Mouse (Mus musculus): ENCODE measurements around the gene Pprc1. TPM values are rescaled to one million over a fixed set of nuclear protein-coding genes. Genes with fewer than 3 reads are reported as not detected.

Gene Pprc1
- polyA plus RNA-seq, 1 experiment from 2014 or later: 61.3 TPM

- 95% methylated on average over 8 of the region's 8 CpGs for WGBS
- peaks cover 27% of the 10 kb centered on the region for H3K36me3 ChIP-seq (ENCODE audit: control insufficient read depth, insufficient read depth, low read length)
- H3K27ac ChIP-seq (ENCODE audit: low read depth, low read length): no peak overlapping the region
- no peaks in the 10 kb centered on the region for H3K27me3 ChIP-seq (ENCODE audit: control insufficient read depth, insufficient read depth, low read length)
- no peak overlapping the region for H3K9ac ChIP-seq (ENCODE audit: low read length)
- H3K4me1 ChIP-seq (replicated peaks; ENCODE audit: control insufficient read depth, insufficient read depth, low read length): no peaks in the 10 kb centered on the region
- no peak overlapping the region for H3K4me2 ChIP-seq (ENCODE audit: low read depth, low read length, severe bottlenecking)
- H3K4me3 ChIP-seq (ENCODE audit: low read depth, low read length): no peak overlapping the region
- no peak for ATAC-seq (replicated peaks; ENCODE audit: low FRiP score)
- no peaks in the 10 kb centered on the region for H3K9me3 ChIP-seq (ENCODE audit: control insufficient read depth, low read length)
- DNase-seq (ENCODE audit: low spot score): peak; percentile 51
Measured at GRCm38 (mm10) chr19:46085185-46085584, 40.5 kb downstream of the Pprc1 start.

DNA sequence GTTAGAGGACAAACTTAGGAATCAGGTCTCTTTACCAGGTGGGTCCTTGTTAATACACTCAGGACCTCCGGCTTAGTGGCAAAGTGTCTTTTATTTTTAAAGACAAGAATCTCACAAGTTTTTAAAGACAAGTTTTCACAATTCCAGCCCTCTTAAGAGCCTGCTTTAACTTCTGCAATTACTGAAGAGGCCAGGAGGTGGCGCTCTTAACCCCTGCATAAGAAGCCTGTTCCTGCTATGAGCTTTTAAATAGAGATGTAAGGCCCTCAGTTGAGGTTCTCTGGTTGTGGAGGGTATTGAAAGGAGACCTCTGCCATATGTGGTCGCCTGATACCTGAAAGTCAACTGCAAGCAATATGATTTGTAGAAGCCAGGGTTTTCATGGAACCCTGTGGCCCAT, 41.7 kb downstream of the Pprc1 start:
- ATAC-seq (replicated peaks; ENCODE audit: low FRiP score): no peak

GRCm38 (mm10) chr19:46087871-46088270, 43.2 kb downstream of the Pprc1 start:
- H3K9me3 ChIP-seq (ENCODE audit: control insufficient read depth, low read length): no peaks in the 10 kb centered on the region
- H3K4me2 ChIP-seq (ENCODE audit: low read depth, low read length, severe bottlenecking): no peak overlapping the region
- no peak overlapping the region for H3K4me3 ChIP-seq (ENCODE audit: low read depth, low read length)
- ATAC-seq (replicated peaks; ENCODE audit: low FRiP score): no peak
- H3K27ac ChIP-seq (ENCODE audit: low read depth, low read length): no peak overlapping the region
- no peaks in the 10 kb centered on the region for H3K4me1 ChIP-seq (replicated peaks; ENCODE audit: control insufficient read depth, insufficient read depth, low read length)
- H3K9ac ChIP-seq (ENCODE audit: low read length): no peak overlapping the region
- 89% methylated on average over 7 of the region's 7 CpGs for WGBS
- H3K27me3 ChIP-seq (ENCODE audit: control insufficient read depth, insufficient read depth, low read length): no peaks in the 10 kb centered on the region
- H3K36me3 ChIP-seq (ENCODE audit: control insufficient read depth, insufficient read depth, low read length): peaks cover 15% of the 10 kb centered on the region
- DNase-seq (ENCODE audit: low spot score): peak; percentile 45

More for the DNA sequence above, 41.7 kb downstream of the Pprc1 start:
- Histone ChIP-seq H3K27ac (ENCODE audit: low read depth, low read length) (no peak overlapping the region), H3K36me3 (ENCODE audit: control insufficient read depth, insufficient read depth, low read length) (peaks cover 25% of the 10 kb centered on the region), H3K27me3 (ENCODE audit: control insufficient read depth, insufficient read depth, low read length) (no peaks in the 10 kb centered on the region), H3K9me3 (ENCODE audit: control insufficient read depth, low read length) (no peaks in the 10 kb centered on the region), H3K4me3 (ENCODE audit: low read depth, low read length) (no peak overlapping the region), H3K4me1 (replicated peaks; ENCODE audit: control insufficient read depth, insufficient read depth, low read length) (no peaks in the 10 kb centered on the region), H3K9ac (ENCODE audit: low read length) (no peak overlapping the region), H3K4me2 (ENCODE audit: low read depth, low read length, severe bottlenecking) (no peak overlapping the region)
- peak; percentile 71 for DNase-seq (ENCODE audit: low spot score)
- WGBS: 56% methylated on average over 3 of the region's 3 CpGs

GRCm38 (mm10) chr19:46091641-46092040, 47.0 kb downstream of the Pprc1 start:
- Histone ChIP-seq H3K4me1 (replicated peaks; ENCODE audit: control insufficient read depth, insufficient read depth, low read length) (no peaks in the 10 kb centered on the region), H3K4me3 (ENCODE audit: low read depth, low read length) (no peak overlapping the region), H3K4me2 (ENCODE audit: low read depth, low read length, severe bottlenecking) (no peak overlapping the region), H3K9ac (ENCODE audit: low read length) (no peak overlapping the region), H3K9me3 (ENCODE audit: control insufficient read depth, low read length) (no peaks in the 10 kb centered on the region), H3K27me3 (ENCODE audit: control insufficient read depth, insufficient read depth, low read length) (no peaks in the 10 kb centered on the region), H3K36me3 (ENCODE audit: control insufficient read depth, insufficient read depth, low read length) (no peaks in the 10 kb centered on the region), H3K27ac (ENCODE audit: low read depth, low read length) (no peak overlapping the region)
- no peak for DNase-seq (ENCODE audit: low spot score)
- WGBS: 95% methylated on average over 4 of the region's 4 CpGs
- ATAC-seq (replicated peaks; ENCODE audit: low FRiP score): no peak

- WGBS: 86% methylated on average over 2 of the region's 2 CpGs
Measured at GRCm38 (mm10) chr19:46094144-46094543, 49.5 kb downstream of the Pprc1 start.

GRCm38 (mm10) chr19:46095291-46095690, 50.6 kb downstream of the Pprc1 start:
- no peak for ATAC-seq (replicated peaks; ENCODE audit: low FRiP score)
- 93% methylated on average over 3 of the region's 4 CpGs for WGBS

More at GRCm38 (mm10) chr19:46094144-46094543, 49.5 kb downstream of the Pprc1 start:
- Histone ChIP-seq H3K36me3 (ENCODE audit: control insufficient read depth, insufficient read depth, low read length) (no peaks in the 10 kb centered on the region), H3K4me2 (ENCODE audit: low read depth, low read length, severe bottlenecking) (no peak overlapping the region), H3K9ac (ENCODE audit: low read length) (no peak overlapping the region), H3K4me3 (ENCODE audit: low read depth, low read length) (no peak overlapping the region), H3K9me3 (ENCODE audit: control insufficient read depth, low read length) (no peaks in the 10 kb centered on the region), H3K27ac (ENCODE audit: low read depth, low read length) (no peak overlapping the region), H3K4me1 (replicated peaks; ENCODE audit: control insufficient read depth, insufficient read depth, low read length) (no peaks in the 10 kb centered on the region), H3K27me3 (ENCODE audit: control insufficient read depth, insufficient read depth, low read length) (no peaks in the 10 kb centered on the region)
- ATAC-seq (replicated peaks; ENCODE audit: low FRiP score) (no peak), DNase-seq (ENCODE audit: low spot score) (no peak)

DNA sequence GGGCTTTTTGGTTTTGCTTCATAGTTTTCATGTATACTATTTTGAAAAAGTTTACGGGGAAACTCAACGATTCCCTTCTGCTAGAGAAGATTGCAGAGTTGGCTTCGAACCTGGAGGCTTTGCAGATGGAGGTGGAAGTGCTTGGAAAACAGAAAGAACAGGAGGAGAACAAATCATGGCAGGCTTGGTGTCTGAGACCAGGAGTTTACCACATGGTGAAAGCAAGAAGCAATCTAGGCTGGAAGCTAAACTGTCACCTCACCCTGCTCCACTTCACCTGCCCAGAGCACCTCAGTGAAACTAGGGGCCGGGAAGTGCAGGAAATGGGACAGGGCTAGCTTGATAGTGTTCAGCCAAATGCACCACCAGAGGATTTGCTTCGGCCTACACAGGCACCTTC, 51.7 kb downstream of the Pprc1 start:
- Histone ChIP-seq H3K9ac (ENCODE audit: low read length) (no peak overlapping the region), H3K4me2 (ENCODE audit: low read depth, low read length, severe bottlenecking) (no peak overlapping the region), H3K9me3 (ENCODE audit: control insufficient read depth, low read length) (no peaks in the 10 kb centered on the region), H3K27ac (ENCODE audit: low read depth, low read length) (no peak overlapping the region), H3K27me3 (ENCODE audit: control insufficient read depth, insufficient read depth, low read length) (no peaks in the 10 kb centered on the region), H3K4me1 (replicated peaks; ENCODE audit: control insufficient read depth, insufficient read depth, low read length) (no peaks in the 10 kb centered on the region), H3K4me3 (ENCODE audit: low read depth, low read length) (no peak overlapping the region), H3K36me3 (ENCODE audit: control insufficient read depth, insufficient read depth, low read length) (no peaks in the 10 kb centered on the region)
- DNase-seq (ENCODE audit: low spot score): no peak
- ATAC-seq (replicated peaks; ENCODE audit: low FRiP score): no peak
- WGBS: 92% methylated on average over 5 of the region's 5 CpGs

More at GRCm38 (mm10) chr19:46095291-46095690, 50.6 kb downstream of the Pprc1 start:
- Histone ChIP-seq H3K4me3 (ENCODE audit: low read depth, low read length) (no peak overlapping the region), H3K27me3 (ENCODE audit: control insufficient read depth, insufficient read depth, low read length) (no peaks in the 10 kb centered on the region), H3K9me3 (ENCODE audit: control insufficient read depth, low read length) (no peaks in the 10 kb centered on the region), H3K4me1 (replicated peaks; ENCODE audit: control insufficient read depth, insufficient read depth, low read length) (no peaks in the 10 kb centered on the region), H3K9ac (ENCODE audit: low read length) (no peak overlapping the region), H3K4me2 (ENCODE audit: low read depth, low read length, severe bottlenecking) (no peak overlapping the region), H3K27ac (ENCODE audit: low read depth, low read length) (no peak overlapping the region), H3K36me3 (ENCODE audit: control insufficient read depth, insufficient read depth, low read length) (no peaks in the 10 kb centered on the region)
- no peak for DNase-seq (ENCODE audit: low spot score)

- H3K9ac ChIP-seq (ENCODE audit: low read length): no peak overlapping the region
- DNase-seq (ENCODE audit: low spot score): no peak
- WGBS: 91% methylated on average over 3 of the region's 3 CpGs
- no peak for ATAC-seq (replicated peaks; ENCODE audit: low FRiP score)
- no peak overlapping the region for H3K27ac ChIP-seq (ENCODE audit: low read depth, low read length)
- H3K36me3 ChIP-seq (ENCODE audit: control insufficient read depth, insufficient read depth, low read length): no peaks in the 10 kb centered on the region
- no peaks in the 10 kb centered on the region for H3K27me3 ChIP-seq (ENCODE audit: control insufficient read depth, insufficient read depth, low read length)
- no peaks in the 10 kb centered on the region for H3K4me1 ChIP-seq (replicated peaks; ENCODE audit: control insufficient read depth, insufficient read depth, low read length)
- no peaks in the 10 kb centered on the region for H3K9me3 ChIP-seq (ENCODE audit: control insufficient read depth, low read length)
- H3K4me2 ChIP-seq (ENCODE audit: low read depth, low read length, severe bottlenecking): no peak overlapping the region
- H3K4me3 ChIP-seq (ENCODE audit: low read depth, low read length): no peak overlapping the region
Measured at GRCm38 (mm10) chr19:46099561-46099960, 54.9 kb downstream of the Pprc1 start.

- Histone ChIP-seq H3K36me3 (ENCODE audit: control insufficient read depth, insufficient read depth, low read length) (no peaks in the 10 kb centered on the region), H3K4me1 (replicated peaks; ENCODE audit: control insufficient read depth, insufficient read depth, low read length) (no peaks in the 10 kb centered on the region), H3K27me3 (ENCODE audit: control insufficient read depth, insufficient read depth, low read length) (no peaks in the 10 kb centered on the region), H3K27ac (ENCODE audit: low read depth, low read length) (no peak overlapping the region), H3K9me3 (ENCODE audit: control insufficient read depth, low read length) (no peaks in the 10 kb centered on the region), H3K4me2 (ENCODE audit: low read depth, low read length, severe bottlenecking) (no peak overlapping the region), H3K4me3 (ENCODE audit: low read depth, low read length) (no peak overlapping the region), H3K9ac (ENCODE audit: low read length) (no peak overlapping the region)
- no peak for ATAC-seq (replicated peaks; ENCODE audit: low FRiP score)
- 92% methylated on average over 6 of the region's 6 CpGs for WGBS
- DNase-seq (ENCODE audit: low spot score): no peak
Measured at GRCm38 (mm10) chr19:46103437-46104186, 58.9 kb downstream of the Pprc1 start.

All from forebrain, embryonic 11.5 days (tissue).